21 mouse cellular contexts compared by ENCODE assay signal in the genomic region with DNA sequence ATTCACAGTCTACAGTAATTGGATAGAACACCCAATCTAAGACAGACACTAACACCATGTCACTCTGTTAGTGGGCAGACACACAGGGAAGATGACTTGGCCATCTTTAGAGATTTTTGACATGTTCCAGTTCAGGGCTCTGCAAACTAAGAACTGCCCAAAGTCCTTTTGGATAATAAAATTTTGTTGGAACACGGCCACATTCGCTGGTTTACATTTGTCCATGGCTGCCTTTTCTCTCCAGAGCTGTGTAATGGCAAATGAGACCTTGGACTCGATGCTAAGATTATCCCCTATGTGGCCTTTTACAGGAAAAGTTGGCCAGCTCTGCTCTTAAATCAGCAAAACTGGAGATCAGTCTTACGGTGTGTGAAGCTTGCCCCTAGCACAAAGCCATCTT.
"Had no signal": no experiment of that assay in that cellular context is flagged by ENCODE, and none has a peak within 500 bp of the region (broad histone marks: within the 10 kb centered on the region; RNA-seq: fewer than 3 reads in every experiment).

No protein-coding gene starts in this region.

- DNase-seq: layer of hippocampus, adult 9-11 months; liver, embryonic 13.5 days; lung, adult 2 months; lung, postnatal 36 days; midbrain, embryonic 14.5 days; right cerebral cortex, adult 18-20 months; right cerebral cortex, postnatal 14 days; right cerebral cortex, postnatal 4 days; thymus, adult 18-20 months; thymus, postnatal 36 days had no signal

- H3K4me2 ChIP-seq: kidney, embryonic 15.5 days; limb, embryonic 15.5 days; liver, embryonic 13.5 days; neural tube, embryonic 12.5 days; neural tube, embryonic 15.5 days had no signal

- H3K4me3 ChIP-seq: kidney, embryonic 15.5 days; layer of hippocampus, adult 2 months; limb, embryonic 15.5 days; liver, embryonic 13.5 days; megakaryocyte, embryonic 14.5 days; midbrain, embryonic 10.5 days; neural tube, embryonic 12.5 days; neural tube, embryonic 15.5 days had no signal

- H3K27me3 ChIP-seq: kidney, embryonic 15.5 days; limb, embryonic 15.5 days; liver, embryonic 13.5 days; megakaryocyte, embryonic 14.5 days; neural tube, embryonic 12.5 days; neural tube, embryonic 15.5 days had no signal

- H3K36me3 ChIP-seq: kidney, embryonic 15.5 days; limb, embryonic 15.5 days; liver, embryonic 13.5 days; midbrain, embryonic 10.5 days; neural tube, embryonic 12.5 days; neural tube, embryonic 15.5 days had no signal

- H3K27ac ChIP-seq: hindbrain, postnatal 0 days; kidney, embryonic 15.5 days; layer of hippocampus, adult 2 months; limb, embryonic 15.5 days; liver, embryonic 13.5 days; midbrain, embryonic 10.5 days; neural tube, embryonic 12.5 days; neural tube, embryonic 15.5 days had no signal

- H3K9ac ChIP-seq: kidney, embryonic 15.5 days; limb, embryonic 15.5 days; liver, embryonic 13.5 days; neural tube, embryonic 12.5 days; neural tube, embryonic 15.5 days had no signal

- H3K9me3 ChIP-seq: kidney, embryonic 15.5 days; limb, embryonic 15.5 days; liver, embryonic 13.5 days; midbrain, embryonic 10.5 days; neural tube, embryonic 12.5 days; neural tube, embryonic 15.5 days had no signal

- ATAC-seq: hindbrain, postnatal 0 days; inflammation-experienced regulatory T-cells, adult 6 months; intestine, embryonic 16.5 days; lung, postnatal 0 days had no signal

- H3K4me1 ChIP-seq: kidney, embryonic 15.5 days; liver, embryonic 13.5 days; megakaryocyte, embryonic 14.5 days; midbrain, embryonic 10.5 days; neural tube, embryonic 12.5 days; neural tube, embryonic 15.5 days had no signal
